Mouse (Mus musculus) c-Kit-positive CD71-negative TER-119-negative erythroid progenitor cells, embryonic 14.5 days (primary cell): Measurements from ENCODE around the gene Il1rapl1.

Experiments used
- DNase-seq: peaks from one replicate; pipeline ENCODE4 v3.0.0-alpha.2; 2013; ENCODE audit warnings: low read depth

The Il1rapl1 gene

DNA sequence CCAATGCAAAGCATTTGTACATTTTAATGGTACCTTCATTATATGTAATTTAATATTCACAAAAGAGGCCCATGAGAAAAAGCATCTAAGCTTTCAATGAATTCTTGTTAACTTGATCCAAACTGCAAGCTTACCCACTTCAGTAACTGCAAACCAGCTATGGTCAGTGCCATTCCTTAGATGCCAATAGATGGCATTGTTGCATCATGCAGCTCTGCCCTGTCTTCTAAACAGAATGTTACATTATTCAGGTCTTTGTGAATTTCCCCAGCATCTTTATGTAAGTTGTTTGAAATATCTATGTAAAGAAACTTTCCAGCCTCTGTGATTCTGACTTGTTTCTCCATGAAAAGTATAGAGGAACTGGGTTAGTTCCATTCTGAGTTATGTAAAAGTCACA lies 514.5 kb downstream of the Il1rapl1 start:
- DNase-seq: no peak

DNA sequence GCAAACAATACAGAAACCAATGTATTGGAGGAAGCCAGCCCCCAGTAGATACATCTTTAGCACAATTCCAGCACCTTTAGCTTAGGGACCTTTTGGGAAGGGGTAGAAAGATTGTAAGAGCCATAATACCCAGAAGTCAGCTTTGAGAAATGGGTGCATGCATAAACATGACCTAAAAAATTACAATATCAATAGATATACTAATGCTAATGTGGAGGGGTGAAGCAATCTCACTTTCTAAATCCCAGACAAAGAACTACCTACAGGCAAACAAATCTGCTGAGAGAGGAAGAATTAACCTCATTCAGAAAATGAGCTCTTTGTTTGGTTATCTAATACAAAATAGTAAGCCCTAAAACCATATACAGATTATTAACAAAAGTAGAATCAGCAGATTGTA lies 607.4 kb downstream of the Il1rapl1 start:
- no peak for DNase-seq

DNA sequence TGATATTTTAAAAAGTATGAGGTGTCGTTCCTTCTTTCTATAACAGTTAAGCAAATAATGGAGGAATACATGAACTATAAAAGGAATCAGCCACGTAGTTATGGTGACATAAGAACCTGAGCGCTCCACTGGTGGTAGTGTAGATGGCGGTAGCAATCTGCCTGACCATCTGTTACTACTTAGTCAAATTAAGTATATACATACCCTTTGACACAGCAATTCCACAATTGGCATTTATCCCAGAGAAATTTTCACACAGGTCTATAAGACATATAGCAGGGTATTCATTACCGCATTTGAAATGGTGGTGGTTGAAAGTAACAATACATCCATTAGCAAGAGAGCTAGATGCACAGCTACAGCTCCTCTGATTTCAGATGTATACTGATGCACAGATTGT lies 612.8 kb downstream of the Il1rapl1 start:
- no peak for DNase-seq

DNA sequence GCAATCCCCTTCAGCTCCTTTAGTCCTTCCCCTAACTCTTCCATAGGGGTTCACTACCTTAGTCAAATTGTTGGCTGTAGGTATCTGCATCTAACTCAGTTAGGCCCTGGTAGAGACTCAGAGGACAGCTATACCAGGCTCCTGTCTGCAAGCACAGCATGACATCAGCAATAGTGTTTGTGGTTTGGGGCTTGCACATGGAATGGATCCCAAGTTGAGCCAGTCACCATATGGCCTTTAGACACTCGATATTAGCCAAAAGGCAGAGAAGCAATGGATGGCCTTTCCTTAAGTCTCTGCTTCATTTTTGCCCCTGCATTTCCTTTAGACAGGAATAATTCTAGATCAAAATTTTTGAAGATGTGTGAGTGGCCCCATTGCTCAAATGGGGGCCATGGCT lies 632.0 kb downstream of the Il1rapl1 start:
- no peak for DNase-seq

DNA sequence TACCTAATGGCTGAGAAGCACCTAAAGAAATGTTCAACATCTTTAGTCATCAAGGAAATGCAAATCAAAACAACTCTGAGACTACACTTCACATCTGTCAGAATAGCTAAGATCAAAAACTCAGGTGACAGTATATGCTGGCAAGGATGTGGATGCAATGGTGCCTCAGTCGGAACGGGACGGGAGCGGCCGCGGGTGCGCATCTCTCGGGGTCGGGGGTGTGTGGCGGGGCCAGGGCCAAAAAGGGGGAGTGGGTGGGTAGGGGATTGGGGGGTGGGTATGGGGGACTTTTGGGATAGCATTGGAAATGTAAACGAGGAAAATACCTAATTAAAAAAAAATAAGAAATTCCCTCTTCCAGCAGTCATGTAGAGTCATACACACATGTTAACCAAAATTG lies 877.3 kb downstream of the Il1rapl1 start:
- peak; percentile 50 for DNase-seq

DNA sequence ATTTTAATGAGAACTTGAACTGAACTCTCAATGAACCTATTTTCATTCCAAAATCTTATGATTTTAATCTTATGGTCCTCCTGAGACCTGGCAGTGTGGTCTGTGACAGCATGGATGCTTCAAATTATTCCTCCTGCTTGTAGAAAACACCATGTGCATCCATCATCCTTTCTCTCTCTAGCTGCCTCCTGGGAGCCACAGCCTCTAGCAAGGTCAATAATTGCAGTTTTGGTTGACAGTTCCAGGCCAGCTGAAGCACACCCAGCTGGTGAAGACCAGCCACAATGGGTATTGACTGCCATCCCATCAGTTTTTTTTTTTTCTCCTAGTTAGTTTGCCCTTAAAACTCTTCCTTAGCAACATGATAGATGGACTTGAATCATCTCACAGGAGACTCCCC lies 890.2 kb downstream of the Il1rapl1 start:
- no peak for DNase-seq

DNA sequence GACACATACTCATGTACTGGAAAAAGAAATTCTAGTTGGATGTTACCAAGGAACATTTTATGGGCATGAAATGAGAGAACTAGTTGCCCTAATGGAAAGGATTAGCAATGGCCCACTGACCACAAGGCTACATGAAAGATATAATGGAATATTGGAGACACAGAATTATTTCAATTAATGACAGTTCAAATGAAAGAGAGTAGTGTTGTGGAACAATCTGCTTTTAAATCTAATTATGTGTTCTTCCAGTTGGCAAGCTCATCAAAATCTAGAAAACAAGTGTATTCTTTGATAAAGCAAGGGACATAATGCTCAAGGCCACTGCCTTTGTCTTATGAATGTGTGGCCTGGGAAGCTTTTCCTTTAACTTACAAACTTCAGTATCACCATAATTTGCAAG lies 1113.1 kb downstream of the Il1rapl1 start:
- no peak for DNase-seq

DNA sequence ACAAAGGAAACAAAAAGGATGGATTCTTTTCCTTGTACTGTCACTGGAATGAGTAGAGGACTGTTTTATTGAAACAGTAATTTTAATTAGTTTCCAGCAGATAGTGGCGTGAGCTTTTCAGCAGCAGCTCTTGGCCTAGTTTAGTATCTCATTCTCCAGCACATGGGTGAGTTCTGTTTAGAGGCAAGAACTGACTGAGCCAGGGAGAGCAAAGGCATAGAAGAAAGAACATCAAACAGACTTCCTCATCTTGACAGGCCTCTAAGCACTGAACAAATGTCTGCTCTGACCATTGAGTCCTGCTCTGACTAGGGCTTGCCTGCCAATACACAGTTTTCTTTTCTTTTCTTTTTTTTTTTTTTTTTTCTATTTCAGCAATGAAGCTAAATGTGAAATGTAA lies 1160.3 kb downstream of the Il1rapl1 start:
- no peak for DNase-seq

DNA sequence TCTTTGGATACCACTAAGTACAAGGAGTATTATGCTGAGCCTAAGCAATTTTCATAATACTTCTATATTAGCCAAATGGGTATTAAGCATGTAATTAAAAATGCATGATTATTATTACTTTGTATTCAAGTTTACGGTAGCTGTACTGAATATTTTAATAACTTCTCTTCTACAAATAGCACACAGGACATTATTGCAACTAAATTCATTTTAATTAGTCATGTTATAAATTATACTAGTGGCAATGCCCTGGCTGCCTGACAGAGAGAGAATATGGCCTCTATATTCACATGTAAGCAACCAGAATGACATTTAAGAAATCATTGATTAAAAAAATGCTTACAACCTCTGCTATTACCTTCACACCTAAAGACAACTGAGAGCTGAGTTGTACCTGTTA lies 1160.8 kb downstream of the Il1rapl1 start:
- DNase-seq: no peak

DNA sequence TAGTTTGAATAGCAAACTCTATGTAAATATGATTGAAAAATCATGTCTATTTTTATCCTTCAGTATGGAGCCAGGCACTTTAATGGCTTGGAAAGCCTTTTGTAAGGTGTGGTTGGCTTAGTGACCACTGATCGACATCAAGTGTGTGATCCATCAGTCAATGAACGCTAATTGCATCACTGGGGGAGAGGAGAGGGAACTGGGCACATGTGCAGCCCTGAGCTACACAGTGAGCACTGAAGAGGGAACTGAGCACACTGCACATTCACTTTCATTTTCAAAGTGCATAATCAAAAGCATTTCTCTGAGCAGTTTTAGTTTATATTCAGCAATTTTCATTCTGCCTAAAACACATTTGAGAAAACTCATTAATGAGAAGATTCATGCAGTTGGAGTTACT lies 1164.5 kb downstream of the Il1rapl1 start:
- DNase-seq: no peak

DNA sequence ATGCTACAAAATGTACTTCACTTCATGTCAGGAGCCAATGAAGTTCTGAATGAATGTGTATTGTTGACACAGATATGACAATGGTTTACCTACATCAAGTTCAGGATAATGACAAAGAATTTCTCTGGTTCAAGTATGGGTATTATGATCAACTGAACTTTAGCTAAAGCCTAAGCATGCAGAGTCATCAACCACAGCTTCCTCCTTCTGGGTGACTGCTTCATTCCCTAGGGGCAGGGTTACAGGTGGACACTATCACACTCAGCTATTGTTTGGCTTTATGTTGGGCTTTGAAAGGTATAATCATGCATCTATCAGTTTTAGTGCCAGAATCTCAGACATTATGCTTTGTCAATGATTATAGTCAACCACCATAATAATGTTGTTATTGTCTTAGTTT lies 1166.3 kb downstream of the Il1rapl1 start:
- no peak for DNase-seq

DNA sequence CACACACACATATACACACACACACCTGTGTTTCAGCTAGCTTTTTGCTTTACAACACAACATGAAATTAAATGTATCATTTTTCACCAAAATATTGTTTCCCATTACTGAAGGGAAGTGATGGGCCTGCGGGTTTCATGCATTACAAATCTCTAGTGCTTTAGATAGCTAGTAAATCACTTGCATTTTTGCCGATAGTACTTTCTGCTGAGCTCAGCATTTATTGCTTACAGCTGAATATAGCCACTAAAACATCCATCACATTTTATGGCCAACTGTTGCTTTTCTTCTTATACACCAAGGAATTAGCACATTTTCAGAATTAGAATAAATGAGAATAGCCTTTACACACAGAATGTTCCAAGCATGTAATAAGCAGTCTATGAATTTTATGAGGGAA lies 1260.6 kb downstream of the Il1rapl1 start:
- DNase-seq: no peak

DNA sequence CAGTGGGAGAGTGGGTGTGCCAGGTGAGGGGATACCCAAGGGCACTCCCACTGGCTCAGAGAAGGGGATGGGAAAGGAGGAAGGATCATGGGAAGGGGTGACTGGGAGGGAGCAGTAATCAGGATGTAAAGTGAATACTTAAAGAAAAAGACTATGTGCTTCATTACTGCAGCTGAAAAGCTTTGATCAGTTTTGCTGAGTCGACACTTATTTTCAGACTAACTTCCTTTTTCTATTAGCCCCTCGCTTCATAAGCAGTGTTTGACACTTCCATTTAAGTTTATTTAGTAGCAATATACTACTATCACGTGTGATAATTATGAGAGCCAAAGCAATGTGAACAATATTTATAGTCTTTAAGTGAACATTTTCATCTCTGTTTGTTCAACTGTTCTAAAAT lies 1307.2 kb downstream of the Il1rapl1 start:
- DNase-seq: no peak

DNA sequence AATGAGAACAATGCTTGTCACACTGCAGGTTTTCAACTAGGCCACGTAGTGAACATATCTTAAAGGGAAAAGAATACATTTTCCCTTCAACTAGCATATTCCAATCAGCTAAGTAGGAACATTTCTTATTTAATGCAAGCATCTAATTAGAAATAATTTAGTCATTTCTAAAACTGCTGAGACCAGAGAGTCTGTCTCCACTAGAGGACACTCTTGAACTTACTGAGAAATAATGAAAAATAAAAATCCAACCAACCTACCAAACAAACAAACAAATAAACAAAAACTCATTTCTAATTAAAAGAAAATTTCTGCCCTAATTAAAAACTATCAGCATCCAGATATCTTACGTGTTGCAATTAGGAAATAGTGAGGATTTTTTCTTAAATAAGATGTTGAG lies 1312.7 kb downstream of the Il1rapl1 start:
- DNase-seq: no peak

DNA sequence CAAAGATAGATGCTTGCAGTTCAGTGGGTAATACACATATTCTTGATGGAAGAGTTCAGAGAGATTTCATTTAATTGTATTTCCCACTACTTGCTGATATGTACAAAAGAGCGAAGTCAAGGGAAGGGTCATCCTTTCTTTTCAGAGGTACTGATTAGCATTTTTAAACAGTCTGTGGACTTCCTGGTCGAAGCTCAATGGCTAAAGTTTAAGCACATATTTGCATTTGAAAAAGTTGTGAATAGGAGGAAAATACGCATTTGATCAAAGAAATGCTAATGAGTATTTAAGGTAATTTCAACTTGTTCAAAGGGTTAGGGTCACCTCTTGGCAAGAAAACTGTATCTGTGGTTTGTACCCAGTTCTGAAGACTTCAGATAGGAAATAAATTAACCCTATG lies 1386.6 kb downstream of the Il1rapl1 start:
- DNase-seq: no peak
